Comparison of ENCODE assay signal across 12 mouse cellular contexts in the genomic region with DNA sequence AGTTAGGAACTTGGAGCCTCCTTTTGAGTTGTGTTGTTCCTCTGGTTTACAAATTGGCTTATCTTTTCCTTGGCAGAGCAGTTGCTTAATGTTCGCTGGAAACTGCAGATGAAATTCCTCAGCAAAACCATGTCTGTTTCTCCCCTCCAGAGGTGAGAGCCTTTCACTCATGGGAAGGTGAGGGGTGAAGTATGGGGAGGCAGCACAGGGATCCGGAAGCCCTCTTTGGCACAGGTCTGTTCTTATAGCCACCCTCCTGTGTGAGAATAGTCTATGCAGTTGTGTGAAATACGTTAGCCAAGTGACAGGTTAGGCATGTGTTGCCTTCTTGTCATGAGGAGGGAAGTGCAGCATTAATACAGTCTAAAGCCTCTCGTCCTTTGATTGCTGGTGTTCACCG.
A peak's percentile ranks its signal among the peaks of the same experiment; 100 is the strongest.
DNase-seq lines count a peak whose midpoint lies in the region; ATAC-seq and TF ChIP-seq lines count a peak whose summit lies in the region.
"Had no signal": no experiment of that assay in that cellular context is flagged by ENCODE, and none has a peak within 500 bp of the region (broad histone marks: within the 10 kb centered on the region; RNA-seq: fewer than 3 reads in every experiment).

No protein-coding gene starts in this region.

- H3K4me3 ChIP-seq in kidney, embryonic 16.5 days (ENCODE audit: low read length): no peak overlapping the region
- H3K4me3 ChIP-seq in embryonic facial prominence, embryonic 15.5 days (replicated peaks): no peak overlapping the region
- H3K4me3 ChIP-seq in limb, embryonic 14.5 days (replicated peaks; ENCODE audit: low read length): no peak overlapping the region
- H3K4me3 ChIP-seq in thymus, adult 2 months (ENCODE audit: control insufficient read depth, insufficient read depth, low read length): no peak overlapping the region
- no peak overlapping the region for H3K4me3 ChIP-seq in intestine, embryonic 15.5 days (replicated peaks)
- H3K4me3 ChIP-seq: neural tube, embryonic 12.5 days had no signal

- H3K4me2 ChIP-seq in kidney, embryonic 16.5 days (replicated peaks; ENCODE audit: low read depth, low read length): no peak overlapping the region; the same call in 1 of the 2 replicates
- peak overlapping the region; percentile 29; the same call in 1 of the 2 replicates for H3K4me2 ChIP-seq in embryonic facial prominence, embryonic 15.5 days (replicated peaks)
- H3K4me2 ChIP-seq in limb, embryonic 14.5 days (replicated peaks; ENCODE audit: low read depth, low read length, severe bottlenecking): no peak overlapping the region
- no peak overlapping the region for H3K4me2 ChIP-seq in intestine, embryonic 15.5 days (replicated peaks)
- H3K4me2 ChIP-seq: midbrain, embryonic 11.5 days had no signal

- no peaks in the 10 kb centered on the region for H3K27me3 ChIP-seq in kidney, embryonic 16.5 days (ENCODE audit: insufficient read depth, low read length)
- H3K27me3 ChIP-seq in embryonic facial prominence, embryonic 15.5 days: no peaks in the 10 kb centered on the region
- H3K27me3 ChIP-seq in limb, embryonic 14.5 days (ENCODE audit: control insufficient read depth, insufficient read depth, low read length): no peaks in the 10 kb centered on the region
- H3K27me3 ChIP-seq in thymus, adult 2 months (ENCODE audit: control insufficient read depth, insufficient read depth, low read length): no peaks in the 10 kb centered on the region
- H3K27me3 ChIP-seq in intestine, embryonic 15.5 days (replicated peaks): no peaks in the 10 kb centered on the region
- H3K27me3 ChIP-seq: neural tube, embryonic 12.5 days had no signal

- TF ChIP-seq POLR2A in limb, embryonic 14.5 days (IDR thresholded peaks at IDR 0.05; ENCODE audit: borderline replicate concordance, extremely low read depth, insufficient read depth, insufficient read length): no peak
- no peak for TF ChIP-seq POLR2A in thymus, adult 2 months (IDR thresholded peaks at IDR 0.05; ENCODE audit: control insufficient read depth, extremely low read depth, insufficient read depth, low read length, poor library complexity)

- no peak overlapping the region for H3K9ac ChIP-seq in kidney, embryonic 16.5 days (replicated peaks; ENCODE audit: low read length)
- no peak overlapping the region for H3K9ac ChIP-seq in embryonic facial prominence, embryonic 15.5 days
- H3K9ac ChIP-seq in limb, embryonic 14.5 days (ENCODE audit: low read depth, low read length, severe bottlenecking): no peak overlapping the region
- no peak overlapping the region for H3K9ac ChIP-seq in intestine, embryonic 15.5 days
- H3K9ac ChIP-seq: neural tube, embryonic 12.5 days had no signal

- peak overlapping the region; percentile 49; the same call in 1 of the 2 replicates for H3K27ac ChIP-seq in kidney, embryonic 16.5 days (ENCODE audit: low read length)
- peak overlapping the region; percentile 58 for H3K27ac ChIP-seq in embryonic facial prominence, embryonic 15.5 days (replicated peaks)
- 0 out of 2 replicates have a peak overlapping the region, but pooled peaks have one; percentile 9 for H3K27ac ChIP-seq in limb, embryonic 14.5 days (replicated peaks; ENCODE audit: low read depth, low read length)
- H3K27ac ChIP-seq in thymus, adult 2 months (ENCODE audit: control insufficient read depth, insufficient read depth, low read length): no peak overlapping the region
- no peak overlapping the region for H3K27ac ChIP-seq in intestine, embryonic 15.5 days
- H3K27ac ChIP-seq: neural tube, embryonic 12.5 days had no signal

- peaks cover 42% of the 10 kb centered on the region for H3K4me1 ChIP-seq in kidney, embryonic 16.5 days (ENCODE audit: insufficient read depth, low read length)
- H3K4me1 ChIP-seq in embryonic facial prominence, embryonic 15.5 days: peaks cover 28% of the 10 kb centered on the region
- peaks cover 13% of the 10 kb centered on the region for H3K4me1 ChIP-seq in limb, embryonic 14.5 days (ENCODE audit: control insufficient read depth, insufficient read depth, low read length)
- H3K4me1 ChIP-seq in thymus, adult 2 months (replicated peaks; ENCODE audit: control insufficient read depth, insufficient read depth, low read length): no peaks in the 10 kb centered on the region
- 0 out of 2 replicates have a peak, but pooled peaks cover 4% of the 10 kb centered on the region for H3K4me1 ChIP-seq in intestine, embryonic 15.5 days (replicated peaks)

- TF ChIP-seq CTCF in thymus, adult 2 months (IDR thresholded peaks at IDR 0.05; ENCODE audit: borderline replicate concordance, control insufficient read depth, extremely low read depth, insufficient read depth, low read length, poor library complexity): no peak

- H3K36me3 ChIP-seq in kidney, embryonic 16.5 days (ENCODE audit: insufficient read depth, low read length): no peaks in the 10 kb centered on the region
- H3K36me3 ChIP-seq in embryonic facial prominence, embryonic 15.5 days: no peaks in the 10 kb centered on the region
- no peaks in the 10 kb centered on the region for H3K36me3 ChIP-seq in limb, embryonic 14.5 days (ENCODE audit: control insufficient read depth, insufficient read depth, low read length)
- H3K36me3 ChIP-seq in thymus, adult 2 months (ENCODE audit: control insufficient read depth, insufficient read depth, low read length): no peaks in the 10 kb centered on the region
- H3K36me3 ChIP-seq in intestine, embryonic 15.5 days: no peaks in the 10 kb centered on the region
- H3K36me3 ChIP-seq: neural tube, embryonic 12.5 days had no signal

- no peak for ATAC-seq in kidney, embryonic 16.5 days (ENCODE audit: low FRiP score, low TSS enrichment)
- no peak for ATAC-seq in embryonic facial prominence, embryonic 15.5 days (ENCODE audit: insufficient number of reproducible peaks, low FRiP score, low TSS enrichment, low read depth)
- 0 out of 2 replicates have a peak, but pooled peaks have one; percentile 1 for ATAC-seq in limb, embryonic 14.5 days (ENCODE audit: low FRiP score, low read depth)
- ATAC-seq in intestine, embryonic 15.5 days: no peak

- peak; percentile 16 for DNase-seq in gastrocnemius, adult 18-20 months (ENCODE audit: low spot score)
- DNase-seq in gastrocnemius, postnatal 4 days (ENCODE audit: low spot score in 2 of 2): no peak
- no peak for DNase-seq in kidney, postnatal 36 days
- no peak for DNase-seq in limb, embryonic 14.5 days (ENCODE audit: low spot score)
- DNase-seq in thymus, adult 2 months: no peak
- DNase-seq: cerebellum, adult 8-10 months; thymus, adult 18-20 months had no signal

- WGBS in kidney, embryonic 16.5 days: 48% methylated on average over 5 of the region's 5 CpGs
- WGBS in embryonic facial prominence, embryonic 15.5 days: 40% methylated on average over 5 of the region's 5 CpGs
- 43% methylated on average over 5 of the region's 5 CpGs for WGBS in limb, embryonic 14.5 days
- WGBS in thymus, adult 2 months: 35% methylated on average over 5 of the region's 5 CpGs
- 51% methylated on average over 5 of the region's 5 CpGs for WGBS in intestine, embryonic 15.5 days

- H3K9me3 ChIP-seq in kidney, embryonic 16.5 days (ENCODE audit: low read length): 0 out of 2 replicates have a peak, but pooled peaks cover 2% of the 10 kb centered on the region
- H3K9me3 ChIP-seq in embryonic facial prominence, embryonic 15.5 days (replicated peaks): no peaks in the 10 kb centered on the region
- no peaks in the 10 kb centered on the region for H3K9me3 ChIP-seq in limb, embryonic 14.5 days (ENCODE audit: control insufficient read depth, low read length)
- H3K9me3 ChIP-seq in intestine, embryonic 15.5 days: no peaks in the 10 kb centered on the region
- H3K9me3 ChIP-seq: neural tube, embryonic 12.5 days had no signal

Comparison
In these comparisons a context has a peak if more than half of its experiments do, and no peak if none do; other contexts are left out.
1. H3K27ac ChIP-seq: peak in kidney, embryonic 16.5 days (single experiment), embryonic facial prominence, embryonic 15.5 days (single experiment) and limb, embryonic 14.5 days (single experiment); none in thymus, adult 2 months (single experiment) and intestine, embryonic 15.5 days (single experiment).